Mouse (Mus musculus) embryonic facial prominence, embryonic 13.5 days (tissue): ENCODE measurements at regions not wholly inside any gene's neighbourhood (a gene's known extent, or its start where the extent isn't known, plus 50 kb on each side); places are given as distances from the start of the nearest gene placed in this dataset.

Source experiments
- ATAC-seq: fragments of 200-750 bp; cut with Nextera tagmentation; 2 replicates; pipeline ENCODE4 v1.8.0; 2017; ENCODE audit warnings: low read depth; ENCODE audit not compliant: insufficient number of reproducible peaks, insufficient read depth, low FRiP score, low TSS enrichment
- H3K27ac ChIP-seq: fragments of 300-500 bp; sonication (generic); 2 replicates; pipeline ENCODE4 v1.5.1; 2015; ENCODE audit warnings: moderate library complexity, mild to moderate bottlenecking, inconsistent platforms
- H3K27me3 ChIP-seq: fragments of 300-500 bp; sonication (generic); 2 replicates; pipeline ENCODE4 v1.6.1; 2015; ENCODE audit warnings: mild to moderate bottlenecking, inconsistent platforms
- H3K36me3 ChIP-seq: fragments of 300-500 bp; sonication (generic); 2 replicates; pipeline ENCODE4 v1.6.1; 2015; ENCODE audit warnings: mild to moderate bottlenecking, inconsistent platforms
- H3K4me1 ChIP-seq: fragments of 300-500 bp; sonication (generic); 2 replicates; pipeline ENCODE4 v1.6.1; 2015; ENCODE audit warnings: inconsistent platforms
- H3K4me2 ChIP-seq: fragments of 300-500 bp; sonication (generic); 2 replicates; pipeline ENCODE4 v1.6.1; 2015; ENCODE audit warnings: moderate library complexity, mild to moderate bottlenecking, inconsistent platforms
- H3K4me3 ChIP-seq: fragments of 300-500 bp; sonication (generic); 2 replicates; pipeline ENCODE4 v1.5.1; 2015; ENCODE audit warnings: mild to moderate bottlenecking, inconsistent platforms
- H3K9ac ChIP-seq: fragments of 300-500 bp; sonication (generic); 2 replicates; pipeline ENCODE4 v1.6.1; 2015; ENCODE audit warnings: mild to moderate bottlenecking, inconsistent platforms
- H3K9me3 ChIP-seq: fragments of 300-500 bp; sonication (generic); 2 replicates; pipeline ENCODE4 v1.6.1; 2016; ENCODE audit warnings: inconsistent platforms
- WGBS: fragments of 180-500 bp; shearing (Covaris S2); methylation state at CpG from one replicate; pipeline ENCODE4 v1.1.7; 2015; ENCODE audit warnings: mixed read lengths; 5-methylcytosine and 5-hydroxymethylcytosine counted together

DNA sequence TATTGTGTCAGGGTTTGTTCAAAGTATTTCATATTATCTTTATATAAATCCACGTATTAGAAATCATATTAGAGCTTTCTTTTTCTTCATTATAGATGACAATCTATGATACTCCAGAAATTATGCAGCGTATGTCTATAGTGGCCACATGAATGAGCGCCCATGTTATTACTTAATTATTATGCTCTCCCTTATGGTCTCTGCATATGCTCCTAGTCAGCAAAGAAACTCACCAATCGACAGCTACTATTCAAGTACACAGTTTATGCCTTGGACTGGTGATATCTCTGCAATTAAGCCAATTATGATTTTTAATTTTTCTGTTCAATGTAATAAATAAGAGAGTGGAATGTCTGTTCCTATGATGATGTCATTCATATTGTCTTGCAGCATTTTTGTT is 612.8 kb upstream of the Slit2 start:
- H3K4me1 ChIP-seq: no peaks in the 10 kb centered on the region
- H3K4me3 ChIP-seq: no peak overlapping the region
- H3K27ac ChIP-seq: no peak overlapping the region
- H3K9me3 ChIP-seq: no peaks in the 10 kb centered on the region
- no peak overlapping the region for H3K9ac ChIP-seq
- no peak overlapping the region for H3K4me2 ChIP-seq
- no peaks in the 10 kb centered on the region for H3K27me3 ChIP-seq
- no peak for ATAC-seq
- H3K36me3 ChIP-seq: no peaks in the 10 kb centered on the region
- WGBS: 87% methylated on average over 4 of the region's 4 CpGs

DNA sequence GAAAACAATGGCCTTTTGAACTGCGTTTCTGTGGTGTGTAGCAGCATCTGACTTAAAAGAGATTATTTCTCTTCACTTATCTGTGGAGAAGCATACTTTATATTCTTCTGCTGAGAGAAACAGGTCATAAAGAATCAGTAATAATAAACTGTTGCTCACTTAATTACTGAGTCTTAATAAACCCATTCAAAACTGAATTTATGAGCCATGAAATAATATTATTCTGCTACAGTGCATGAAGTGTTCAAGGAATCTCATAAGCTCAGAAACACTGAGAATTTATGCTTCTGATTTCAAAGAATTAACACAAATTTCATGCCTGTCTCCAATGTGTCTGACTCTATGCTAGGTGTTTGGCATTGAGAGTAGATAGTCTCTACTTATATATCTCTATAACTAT is 597.0 kb upstream of the Slit2 start:
- Histone ChIP-seq H3K9ac (no peak overlapping the region), H3K36me3 (no peaks in the 10 kb centered on the region), H3K27me3 (no peaks in the 10 kb centered on the region), H3K4me1 (no peaks in the 10 kb centered on the region), H3K4me2 (no peak overlapping the region), H3K4me3 (no peak overlapping the region), H3K9me3 (no peaks in the 10 kb centered on the region), H3K27ac (no peak overlapping the region)
- 42% methylated on average over 1 of the region's 1 CpGs for WGBS
- ATAC-seq: no peak

DNA sequence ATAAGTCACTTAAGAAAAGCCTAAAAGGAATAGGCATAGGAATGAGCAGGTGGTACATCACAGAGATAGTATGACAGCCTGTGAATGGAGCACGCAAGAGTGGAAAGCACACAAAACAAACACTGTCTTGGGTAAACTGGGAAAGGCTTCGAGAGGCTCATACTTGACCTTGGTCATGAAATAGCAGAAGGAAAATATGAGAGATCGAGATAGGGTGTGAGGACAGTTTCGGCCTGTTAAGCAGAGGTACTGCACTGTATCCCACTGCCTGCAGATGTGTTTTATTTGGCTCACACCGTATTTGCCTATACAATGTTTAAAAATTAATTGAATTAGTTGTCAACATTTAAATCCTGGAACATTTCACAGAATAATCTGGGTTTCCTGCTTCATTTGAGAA is 596.2 kb upstream of the Slit2 start:
- ATAC-seq: no peak
- Histone ChIP-seq H3K27ac (no peak overlapping the region), H3K4me1 (no peaks in the 10 kb centered on the region), H3K4me3 (no peak overlapping the region), H3K9me3 (no peaks in the 10 kb centered on the region), H3K9ac (no peak overlapping the region), H3K27me3 (no peaks in the 10 kb centered on the region), H3K36me3 (no peaks in the 10 kb centered on the region), H3K4me2 (no peak overlapping the region)
- 81% methylated on average over 5 of the region's 5 CpGs for WGBS

DNA sequence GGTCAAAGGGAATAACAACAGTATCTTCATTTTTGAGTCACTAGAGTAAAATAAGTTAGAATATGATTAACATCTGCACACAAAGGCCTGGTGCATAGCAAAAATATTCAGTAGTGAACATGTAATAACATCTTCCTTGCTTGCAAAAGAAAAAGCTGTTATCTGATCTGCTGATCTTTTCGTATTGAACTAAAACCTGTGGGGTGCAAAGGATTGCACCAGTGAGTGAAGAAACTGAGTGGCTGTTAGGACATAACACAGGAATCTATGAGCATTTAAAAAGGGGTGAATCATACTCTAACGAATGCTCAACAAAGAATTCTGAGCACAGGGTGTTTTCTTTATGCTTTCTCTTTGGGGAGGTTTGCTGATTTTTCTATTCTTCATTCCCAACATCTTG is 592.2 kb upstream of the Slit2 start:
- H3K4me3 ChIP-seq: no peak overlapping the region
- ATAC-seq: no peak
- H3K27me3 ChIP-seq: no peaks in the 10 kb centered on the region
- no peak overlapping the region for H3K9ac ChIP-seq
- 59% methylated on average over 2 of the region's 2 CpGs for WGBS
- H3K27ac ChIP-seq: no peak overlapping the region
- no peaks in the 10 kb centered on the region for H3K36me3 ChIP-seq
- H3K9me3 ChIP-seq: no peaks in the 10 kb centered on the region
- H3K4me2 ChIP-seq: no peak overlapping the region
- H3K4me1 ChIP-seq: no peaks in the 10 kb centered on the region

DNA sequence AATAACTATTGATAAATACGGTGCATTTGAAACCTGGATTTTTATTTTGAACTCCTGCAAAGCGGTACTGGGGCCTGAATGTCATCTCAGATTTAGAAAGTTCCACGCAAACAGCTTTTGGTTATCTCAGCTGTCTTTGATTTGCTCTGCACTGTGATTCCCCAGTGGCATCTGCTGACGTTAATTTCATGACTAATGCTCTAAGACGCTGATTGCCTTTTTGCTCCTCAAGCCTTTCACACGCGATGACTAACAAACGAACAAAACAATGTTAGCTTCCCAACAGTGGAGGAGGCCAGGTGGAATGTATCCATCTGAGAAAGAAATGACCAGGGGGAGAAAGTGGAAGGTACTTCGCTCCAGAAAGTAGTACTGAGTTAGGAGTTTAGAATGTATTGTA is 586.1 kb upstream of the Slit2 start:
- H3K4me1 ChIP-seq: no peaks in the 10 kb centered on the region
- H3K4me2 ChIP-seq: no peak overlapping the region
- H3K27ac ChIP-seq: no peak overlapping the region
- H3K27me3 ChIP-seq: no peaks in the 10 kb centered on the region
- H3K9me3 ChIP-seq: no peaks in the 10 kb centered on the region
- no peak overlapping the region for H3K9ac ChIP-seq
- no peak for ATAC-seq
- H3K36me3 ChIP-seq: no peaks in the 10 kb centered on the region
- no peak overlapping the region for H3K4me3 ChIP-seq
- WGBS: 52% methylated on average over 9 of the region's 9 CpGs

DNA sequence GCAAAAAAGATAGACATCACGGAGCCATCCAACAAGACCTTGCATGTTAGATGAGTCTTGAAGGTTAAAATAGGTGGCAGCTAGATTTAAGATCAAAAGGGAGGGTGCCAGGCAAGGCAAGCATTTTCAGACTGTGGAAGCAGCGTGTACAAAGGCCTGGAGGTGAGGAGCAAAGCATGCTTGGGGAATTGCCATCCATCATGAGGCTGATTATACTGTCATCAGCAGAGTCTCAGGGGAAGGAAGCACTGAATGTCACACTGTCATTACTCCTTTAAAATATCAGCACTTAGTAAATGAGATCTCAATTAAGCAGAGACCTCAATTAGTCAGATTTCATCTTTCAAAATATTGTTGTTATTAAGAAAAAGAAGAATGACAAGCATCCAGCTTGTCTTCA is 561.0 kb upstream of the Slit2 start:
- WGBS: 46% methylated on average over 2 of the region's 2 CpGs
- Histone ChIP-seq H3K27me3 (no peaks in the 10 kb centered on the region), H3K4me2 (no peak overlapping the region), H3K9me3 (no peaks in the 10 kb centered on the region), H3K4me1 (no peaks in the 10 kb centered on the region), H3K27ac (no peak overlapping the region), H3K9ac (no peak overlapping the region), H3K36me3 (no peaks in the 10 kb centered on the region), H3K4me3 (no peak overlapping the region)
- ATAC-seq: no peak

DNA sequence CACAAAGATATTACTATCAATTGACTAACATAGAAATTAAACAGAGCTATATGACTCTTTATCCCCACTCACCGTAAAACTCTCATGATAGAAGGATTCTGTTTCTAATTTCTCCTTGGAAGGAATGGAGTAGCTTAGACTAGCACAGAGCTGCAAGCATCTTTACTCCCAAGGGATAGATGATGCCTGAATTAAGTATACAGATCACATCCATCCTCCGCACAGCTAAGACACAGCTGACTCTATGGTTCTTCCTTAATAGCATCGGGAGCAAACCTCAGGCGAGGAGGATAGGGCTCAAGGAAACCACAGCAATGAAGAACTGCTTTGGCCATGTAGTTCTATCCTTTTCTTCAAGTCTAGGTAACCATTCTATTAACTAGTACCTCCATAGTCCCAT is 556.9 kb upstream of the Slit2 start:
- no peak for ATAC-seq
- Histone ChIP-seq H3K4me2 (no peak overlapping the region), H3K9me3 (no peaks in the 10 kb centered on the region), H3K4me3 (no peak overlapping the region), H3K27me3 (no peaks in the 10 kb centered on the region), H3K36me3 (no peaks in the 10 kb centered on the region), H3K4me1 (peaks cover 4% of the 10 kb centered on the region; the same call in 1 of the 2 replicates), H3K9ac (no peak overlapping the region), H3K27ac (no peak overlapping the region)
- WGBS: 79% methylated on average over 4 of the region's 4 CpGs

DNA sequence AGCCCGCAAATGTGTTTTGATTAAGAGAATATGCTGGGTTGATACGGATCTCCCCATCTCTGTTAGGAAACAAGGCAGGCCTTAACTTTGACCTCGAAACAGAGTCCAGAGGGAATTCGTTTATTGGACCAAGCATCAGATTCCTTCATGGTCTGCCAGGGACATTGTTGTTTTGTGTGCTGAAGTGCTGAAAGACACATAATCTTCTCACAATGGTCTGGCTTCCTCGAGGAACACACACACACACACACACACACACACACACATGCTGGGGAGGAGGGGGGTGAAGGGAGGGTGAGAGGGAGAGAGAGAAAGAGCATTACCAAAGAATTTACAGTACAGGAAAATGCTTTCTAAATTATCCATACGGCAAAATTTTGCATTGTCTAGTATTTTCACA is 556.5 kb upstream of the Slit2 start:
- no peak overlapping the region for H3K4me3 ChIP-seq
- H3K4me1 ChIP-seq: peaks cover 4% of the 10 kb centered on the region; the same call in 1 of the 2 replicates
- H3K9ac ChIP-seq: no peak overlapping the region
- H3K27ac ChIP-seq: no peak overlapping the region
- WGBS: 53% methylated on average over 6 of the region's 6 CpGs
- no peaks in the 10 kb centered on the region for H3K36me3 ChIP-seq
- ATAC-seq: no peak
- H3K4me2 ChIP-seq: no peak overlapping the region
- no peaks in the 10 kb centered on the region for H3K27me3 ChIP-seq
- H3K9me3 ChIP-seq: no peaks in the 10 kb centered on the region

DNA sequence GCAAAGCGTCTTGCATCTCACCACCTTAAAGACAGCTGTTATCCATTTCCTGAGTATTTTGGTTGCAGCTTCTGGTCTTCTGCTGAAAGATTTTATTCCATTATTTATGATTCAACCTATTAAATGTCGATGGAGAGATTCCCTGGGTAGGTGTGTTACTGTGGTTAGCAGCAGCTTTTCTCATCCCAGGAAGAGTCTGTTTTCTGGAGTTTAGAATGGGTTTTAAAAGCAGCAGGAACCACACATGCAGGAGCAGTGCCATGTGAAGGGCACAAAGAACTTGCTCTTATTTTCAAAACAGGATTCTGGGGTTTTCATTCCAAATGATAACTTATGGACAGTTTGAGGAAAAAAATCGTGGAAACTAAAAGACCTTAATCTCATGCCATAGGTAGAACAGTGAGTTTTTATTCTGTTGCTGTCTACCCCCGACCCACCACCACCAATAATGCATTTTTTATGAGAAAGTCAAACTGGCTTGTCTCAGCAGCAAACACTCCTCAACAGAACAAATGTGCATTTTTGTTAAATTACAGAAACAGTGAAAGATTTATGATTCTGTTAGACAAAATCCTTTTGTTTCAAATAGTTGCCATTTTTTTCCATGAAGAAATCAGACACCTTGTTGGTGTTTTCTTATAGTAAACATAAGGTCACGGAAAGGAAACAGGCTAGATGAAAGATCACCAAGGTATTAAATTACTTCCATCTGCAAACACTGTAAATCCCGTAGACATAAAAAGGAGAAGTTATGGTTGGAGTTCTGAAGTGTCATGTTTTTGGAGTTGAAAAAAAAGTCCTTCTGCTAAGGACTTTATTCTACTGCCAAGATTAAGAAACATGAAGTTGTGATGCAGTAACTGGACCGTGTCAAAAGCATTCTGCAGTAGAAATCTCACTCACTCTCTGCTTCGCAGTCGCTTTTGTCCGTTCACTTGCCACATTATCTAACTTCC is 553.4 kb upstream of the Slit2 start:
- Histone ChIP-seq H3K4me2 (no peak overlapping the region), H3K4me3 (no peak overlapping the region), H3K27ac (no peak overlapping the region), H3K4me1 (peaks cover 4% of the 10 kb centered on the region; the same call in 1 of the 2 replicates), H3K36me3 (no peaks in the 10 kb centered on the region), H3K9ac (no peak overlapping the region), H3K9me3 (no peaks in the 10 kb centered on the region), H3K27me3 (no peaks in the 10 kb centered on the region)
- no peak for ATAC-seq
- 37% methylated on average over 10 of the region's 10 CpGs for WGBS

DNA sequence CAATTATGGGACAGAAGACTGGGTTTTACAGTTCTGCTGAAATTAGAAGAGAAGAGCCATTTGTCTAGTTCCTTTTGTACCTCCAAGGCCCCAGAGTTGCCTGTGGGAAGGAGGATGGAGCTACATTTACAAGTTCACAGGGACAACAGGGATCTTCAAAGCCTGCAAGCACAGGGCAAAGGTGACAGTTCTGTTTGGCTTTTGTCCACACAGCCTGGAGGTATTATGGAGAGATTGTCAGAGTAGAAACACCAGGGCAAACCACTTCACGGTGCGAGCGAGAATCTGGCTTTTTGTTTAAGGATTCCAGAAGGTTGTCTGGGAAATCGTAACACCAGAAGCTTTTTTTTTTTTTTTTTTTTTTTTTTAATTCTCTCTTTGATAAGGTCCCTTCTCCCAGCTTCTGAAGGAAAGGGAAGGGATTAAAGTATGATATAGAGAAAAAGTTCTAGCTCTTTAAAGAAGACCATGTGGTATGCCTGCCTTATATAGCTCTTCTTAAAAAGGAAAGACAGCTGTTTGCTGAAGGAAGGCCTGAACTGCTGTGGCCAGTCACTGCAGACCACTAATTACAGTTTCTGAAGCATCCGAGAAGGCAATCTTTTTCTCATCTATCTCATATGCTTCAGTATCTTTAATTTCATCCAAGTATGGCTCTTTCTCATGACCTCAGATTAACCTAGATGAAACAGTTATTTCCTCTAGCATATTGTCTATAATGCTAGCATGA is 551.2 kb upstream of the Slit2 start:
- no peak overlapping the region for H3K27ac ChIP-seq
- peaks cover 4% of the 10 kb centered on the region; the same call in 1 of the 2 replicates for H3K4me1 ChIP-seq
- H3K4me3 ChIP-seq: no peak overlapping the region
- no peaks in the 10 kb centered on the region for H3K27me3 ChIP-seq
- H3K4me2 ChIP-seq: no peak overlapping the region
- H3K9me3 ChIP-seq: no peaks in the 10 kb centered on the region
- no peak overlapping the region for H3K9ac ChIP-seq
- no peaks in the 10 kb centered on the region for H3K36me3 ChIP-seq
- WGBS: 30% methylated on average over 5 of the region's 5 CpGs
- ATAC-seq: no peak

DNA sequence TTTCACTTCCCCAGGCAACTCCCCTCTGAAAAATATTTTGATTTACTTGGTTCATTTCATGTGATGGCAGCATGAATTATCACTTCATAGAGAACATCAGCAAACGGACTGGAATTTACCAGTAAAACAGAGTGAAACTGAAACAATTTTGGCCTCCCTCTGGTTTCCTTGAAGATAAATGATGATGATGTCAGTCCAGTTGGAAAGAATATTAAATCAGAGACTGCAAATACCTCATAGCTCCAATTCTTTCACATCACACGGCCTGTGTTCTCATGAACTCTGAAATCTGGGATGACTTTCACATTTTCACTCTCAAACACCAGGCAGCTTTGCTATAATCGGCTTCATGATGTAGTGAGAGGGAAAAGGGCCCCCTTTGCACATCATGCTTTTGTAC is 546.5 kb upstream of the Slit2 start:
- Histone ChIP-seq H3K4me1 (no peaks in the 10 kb centered on the region), H3K9ac (no peak overlapping the region), H3K36me3 (no peaks in the 10 kb centered on the region), H3K4me2 (no peak overlapping the region), H3K27ac (no peak overlapping the region), H3K9me3 (no peaks in the 10 kb centered on the region), H3K4me3 (no peak overlapping the region), H3K27me3 (no peaks in the 10 kb centered on the region)
- WGBS: 70% methylated on average over 3 of the region's 3 CpGs
- no peak for ATAC-seq
